Mouse (Mus musculus) lung, adult 2 months (tissue): ENCODE measurements around the gene Gpr65.

ENCODE experiments used
- CTCF ChIP-seq: fragments of 200-500 bp; IDR thresholded peaks from 2 replicates; pipeline ENCODE4 v1.5.1; 2011; ENCODE audit warnings: mild to moderate bottlenecking, low read length, control low read depth; ENCODE audit not compliant: insufficient read depth
- POLR2A ChIP-seq: fragments of 200-500 bp; IDR thresholded peaks from 2 replicates; pipeline ENCODE4 v1.6.1; 2011; ENCODE audit warnings: low read depth, mild to moderate bottlenecking, control low read depth, low read length, borderline replicate concordance; ENCODE audit errors: extremely low read depth

- TF ChIP-seq POLR2A (no peak), CTCF (no peak)
These were observed 8.9 kb upstream of the Gpr65 start for GRCm38 (mm10) chr12:98259518-98259852.
